Mouse (Mus musculus) limb, embryonic 12.5 days (tissue): ENCODE results near the gene Nipa2. TPM values are rescaled to one million over a fixed set of nuclear protein-coding genes. Genes with fewer than 3 reads are reported as not detected.
"Not testable (repeated sequence)": the region's sequence is repeated elsewhere in the genome, so short reads cannot be mapped to it uniquely, and the experiment has no call there.

Experiments used
- ATAC-seq: fragments of 200-750 bp; cut with Nextera tagmentation; 2 replicates; pipeline ENCODE4 v1.8.0; 2017; ENCODE audit warnings: low read depth, moderate TSS enrichment; ENCODE audit not compliant: insufficient number of reproducible peaks, insufficient read depth, low FRiP score, low TSS enrichment
- H3K27ac ChIP-seq: fragments of 300-500 bp; sonication (generic); 2 replicates; pipeline ENCODE4 v1.5.1; 2016; ENCODE audit warnings: mild to moderate bottlenecking, moderate library complexity
- H3K27me3 ChIP-seq: fragments of 300-500 bp; sonication (generic); 2 replicates; pipeline ENCODE4 v1.6.1; 2016; ENCODE audit warnings: mild to moderate bottlenecking, moderate library complexity
- H3K36me3 ChIP-seq: fragments of 300-500 bp; sonication (generic); 2 replicates; pipeline ENCODE4 v1.6.1; 2016; ENCODE audit warnings: mild to moderate bottlenecking, moderate library complexity
- H3K4me1 ChIP-seq: fragments of 300-500 bp; sonication (generic); replicated peaks from 2 replicates; pipeline ENCODE4 v1.6.1; 2016
- H3K4me2 ChIP-seq: fragments of 300-500 bp; sonication (generic); 2 replicates; pipeline ENCODE4 v1.6.1; 2016; ENCODE audit warnings: mild to moderate bottlenecking, moderate library complexity
- H3K4me3 ChIP-seq: fragments of 300-500 bp; sonication (generic); replicated peaks from 2 replicates; pipeline ENCODE4 v1.5.1; 2016; ENCODE audit warnings: mild to moderate bottlenecking
- H3K9ac ChIP-seq: fragments of 300-500 bp; sonication (generic); replicated peaks from 2 replicates; pipeline ENCODE4 v1.6.1; 2016; ENCODE audit warnings: mild to moderate bottlenecking, moderate library complexity
- H3K9me3 ChIP-seq: fragments of 300-500 bp; sonication (generic); 2 replicates; pipeline ENCODE4 v1.6.1; 2016; ENCODE audit warnings: mild to moderate bottlenecking, moderate library complexity
- WGBS: fragments of 180-500 bp; shearing (Covaris S2); methylation state at CpG from one replicate; pipeline ENCODE4 v1.1.7; 2016; 5-methylcytosine and 5-hydroxymethylcytosine counted together
- polyA plus RNA-seq: library from polyadenylated mRNA; unstranded; fragments of >200 nt; fragmentation: Nextera tagmentation; extraction: Ambion mirVana; gene quantifications from 2 replicates; pipeline ENCODE4 v1.2.1, GENCODE M21; 2016

Gene Nipa2
- polyA plus RNA-seq, 1 experiment from 2014 or later = 52.2 TPM

DNA sequence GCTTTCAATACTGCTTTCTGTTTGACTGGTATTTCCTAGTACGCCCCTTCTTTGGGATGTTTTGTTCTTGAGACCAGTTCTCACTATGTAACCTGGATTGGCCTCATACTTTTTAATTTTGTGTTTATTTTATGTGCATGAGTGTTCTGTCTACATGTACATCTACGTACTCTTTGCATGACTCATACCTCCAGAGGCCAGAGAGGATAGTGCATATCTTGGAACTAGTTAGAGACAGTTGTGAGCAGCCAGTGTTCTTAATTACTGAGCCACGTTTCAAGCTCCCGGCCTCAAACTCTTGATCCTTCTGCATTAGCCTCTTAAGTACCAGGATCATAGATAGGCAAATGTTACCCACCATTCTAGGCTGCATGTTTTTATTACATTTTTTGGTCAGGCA lies 23.9 kb downstream of the Nipa2 start:
- Histone ChIP-seq H3K9me3 (no peaks in the 10 kb centered on the region), H3K36me3 (peaks cover 27% of the 10 kb centered on the region), H3K9ac (no peak overlapping the region), H3K27me3 (no peaks in the 10 kb centered on the region), H3K4me1 (no peaks in the 10 kb centered on the region), H3K4me3 (no peak overlapping the region), H3K4me2 (no peak overlapping the region), H3K27ac (no peak overlapping the region)
- no peak for ATAC-seq
- 78% methylated on average over 4 of the region's 4 CpGs for WGBS

DNA sequence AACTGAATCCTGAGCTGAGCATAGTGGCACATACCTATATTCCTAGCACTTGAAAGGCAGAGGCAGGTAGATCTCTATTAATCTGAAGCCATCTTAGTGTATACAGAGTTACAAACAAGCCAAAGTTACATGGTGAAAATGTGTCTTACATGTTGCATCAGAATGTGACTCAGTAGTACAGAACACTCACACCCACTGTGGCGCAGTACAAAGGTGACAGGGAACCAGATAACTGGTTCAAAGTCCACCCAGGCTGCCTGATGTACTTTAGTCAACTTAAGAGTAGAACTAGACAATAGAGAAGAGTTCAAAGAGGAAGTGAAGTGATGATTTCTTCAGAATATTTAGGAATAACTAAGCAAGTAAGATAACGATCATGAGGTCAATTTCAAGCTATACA lies 27.3 kb downstream of the Nipa2 start:
- Histone ChIP-seq H3K36me3 (peaks cover 38% of the 10 kb centered on the region), H3K4me2 (no peak overlapping the region), H3K4me1 (no peaks in the 10 kb centered on the region), H3K4me3 (no peak overlapping the region), H3K9me3 (no peaks in the 10 kb centered on the region), H3K27me3 (no peaks in the 10 kb centered on the region), H3K9ac (no peak overlapping the region), H3K27ac (no peak overlapping the region)
- WGBS = 97% methylated on average over 2 of the region's 2 CpGs
- no peak for ATAC-seq

DNA sequence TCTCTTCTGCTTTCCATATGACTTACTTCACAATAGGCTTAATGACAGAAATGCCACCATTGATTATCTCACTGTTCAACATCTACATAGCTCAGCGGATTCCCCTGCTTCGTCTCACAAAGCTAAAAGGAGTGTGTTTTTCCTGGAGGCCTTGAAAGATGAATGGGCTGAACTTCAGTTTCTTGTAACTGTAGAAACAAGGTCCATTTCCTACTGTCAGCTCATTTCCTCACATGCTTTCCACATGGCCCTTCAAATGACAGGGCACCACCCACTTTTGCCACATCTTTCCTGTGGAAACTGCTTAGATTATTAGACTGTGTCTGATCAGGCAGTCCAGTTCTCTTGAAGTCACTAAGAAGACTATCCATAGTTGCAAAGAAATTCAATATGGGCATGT lies 33.6 kb downstream of the Nipa2 start:
- Histone ChIP-seq H3K27ac (no peak overlapping the region), H3K9me3 (no peaks in the 10 kb centered on the region), H3K9ac (no peak overlapping the region), H3K4me3 (no peak overlapping the region), H3K4me2 (no peak overlapping the region), H3K27me3 (no peaks in the 10 kb centered on the region), H3K36me3 (peaks cover 76% of the 10 kb centered on the region), H3K4me1 (no peaks in the 10 kb centered on the region)
- no peak for ATAC-seq
- 93% methylated on average over 2 of the region's 2 CpGs for WGBS

DNA sequence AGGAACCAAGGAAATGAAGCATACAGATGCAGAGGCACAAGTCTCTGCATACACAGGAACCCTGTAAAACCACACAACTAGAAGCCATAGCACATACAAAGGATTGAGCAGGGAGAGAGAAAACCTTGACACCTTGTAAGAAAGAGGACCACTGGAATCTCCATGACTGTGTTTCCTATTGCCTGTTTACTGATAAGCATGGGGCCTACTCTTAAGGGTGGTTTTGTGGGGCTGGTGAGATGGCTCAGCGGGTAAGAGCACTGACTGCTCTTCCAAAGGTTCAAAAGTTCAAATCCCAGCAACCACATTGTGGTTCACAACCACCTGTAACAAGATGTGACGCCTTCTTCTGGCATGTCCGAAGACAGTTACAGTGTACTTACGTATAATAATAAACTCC lies 35.0 kb downstream of the Nipa2 start:
- H3K27me3 ChIP-seq = no peaks in the 10 kb centered on the region
- H3K36me3 ChIP-seq = peaks cover 83% of the 10 kb centered on the region
- no peak overlapping the region for H3K9ac ChIP-seq
- H3K9me3 ChIP-seq = no peaks in the 10 kb centered on the region
- no peak for ATAC-seq
- H3K27ac ChIP-seq = no peak overlapping the region
- no peak overlapping the region for H3K4me2 ChIP-seq
- WGBS = 94% methylated on average over 4 of the region's 4 CpGs
- no peak overlapping the region for H3K4me3 ChIP-seq
- H3K4me1 ChIP-seq = no peaks in the 10 kb centered on the region

DNA sequence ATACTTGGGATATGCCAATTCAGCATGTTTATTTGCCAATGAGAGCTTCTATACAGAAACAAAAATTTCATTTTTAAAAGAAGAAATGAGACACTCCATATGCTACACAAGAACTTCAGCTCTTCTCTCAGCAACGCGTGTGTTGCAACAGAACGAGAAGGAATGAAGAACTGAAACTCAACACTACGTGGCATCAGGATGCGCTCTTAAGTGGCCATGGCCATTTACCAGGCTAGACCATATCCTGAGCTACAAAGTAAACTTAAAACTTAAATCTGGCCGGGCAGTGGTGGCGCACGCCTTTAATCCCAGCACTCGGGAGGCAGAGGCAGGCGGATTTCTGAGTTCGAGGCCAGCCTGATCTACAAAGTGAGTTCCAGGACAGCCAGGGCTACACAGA lies 43.9 kb downstream of the Nipa2 start:
- H3K9ac ChIP-seq, H3K27ac ChIP-seq, H3K4me1 ChIP-seq, H3K9me3 ChIP-seq, H3K4me3 ChIP-seq, H3K4me2 ChIP-seq, H3K27me3 ChIP-seq, ATAC-seq: not testable (repeated sequence)
- H3K36me3 ChIP-seq = peaks cover 94% of the 10 kb centered on the region
- WGBS = 96% methylated on average over 11 of the region's 11 CpGs

DNA sequence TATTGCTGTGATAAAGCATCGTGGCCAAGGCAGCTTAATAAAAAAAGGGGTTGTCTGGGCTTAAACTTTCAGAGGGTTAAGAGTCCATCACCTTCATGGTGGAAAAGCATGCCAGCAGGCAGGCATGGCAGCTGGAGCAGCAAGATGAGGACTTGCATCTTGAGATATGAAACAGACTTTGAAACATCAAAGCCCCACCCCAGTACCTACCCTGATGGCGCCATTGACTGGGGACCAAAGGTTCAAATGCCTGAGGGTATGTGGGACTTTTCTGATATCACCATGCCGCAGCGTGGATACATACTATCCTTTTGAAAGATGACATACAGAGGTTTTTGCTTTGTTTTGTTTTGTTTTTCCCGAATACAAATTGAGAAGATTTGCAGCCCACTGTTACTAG lies 50.2 kb downstream of the Nipa2 start:
- Histone ChIP-seq H3K36me3 (peaks cover 86% of the 10 kb centered on the region), H3K9ac (no peak overlapping the region), H3K4me2 (no peak overlapping the region), H3K27me3 (no peaks in the 10 kb centered on the region), H3K4me1 (no peaks in the 10 kb centered on the region), H3K9me3 (no peaks in the 10 kb centered on the region), H3K27ac (no peak overlapping the region), H3K4me3 (no peak overlapping the region)
- ATAC-seq = no peak
- WGBS = 95% methylated on average over 5 of the region's 5 CpGs

DNA sequence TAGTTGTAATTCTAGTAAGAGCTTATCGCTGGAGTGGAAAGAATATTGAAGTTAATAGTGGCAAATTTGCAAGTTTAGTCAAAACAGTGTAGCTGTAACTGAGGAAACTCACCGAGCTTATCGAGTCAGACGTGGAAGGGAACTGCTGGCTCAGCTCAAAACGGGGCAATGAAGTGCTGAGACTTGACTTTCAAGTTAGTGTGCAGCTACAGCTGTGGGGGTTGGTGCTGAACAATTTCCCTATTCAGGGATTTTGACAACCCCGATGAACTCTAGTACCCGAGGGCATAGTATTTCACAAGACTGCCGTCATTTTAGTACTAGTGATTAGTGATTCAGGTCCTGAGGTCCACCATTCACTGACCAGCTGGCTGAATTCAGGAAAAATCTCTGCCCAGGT lies 50.9 kb downstream of the Nipa2 start:
- Histone ChIP-seq H3K27ac (no peak overlapping the region), H3K9me3 (no peaks in the 10 kb centered on the region), H3K9ac (no peak overlapping the region), H3K4me3 (no peak overlapping the region), H3K4me1 (no peaks in the 10 kb centered on the region), H3K27me3 (no peaks in the 10 kb centered on the region), H3K4me2 (no peak overlapping the region), H3K36me3 (peaks cover 85% of the 10 kb centered on the region)
- ATAC-seq = no peak
- WGBS = 80% methylated on average over 8 of the region's 8 CpGs

DNA sequence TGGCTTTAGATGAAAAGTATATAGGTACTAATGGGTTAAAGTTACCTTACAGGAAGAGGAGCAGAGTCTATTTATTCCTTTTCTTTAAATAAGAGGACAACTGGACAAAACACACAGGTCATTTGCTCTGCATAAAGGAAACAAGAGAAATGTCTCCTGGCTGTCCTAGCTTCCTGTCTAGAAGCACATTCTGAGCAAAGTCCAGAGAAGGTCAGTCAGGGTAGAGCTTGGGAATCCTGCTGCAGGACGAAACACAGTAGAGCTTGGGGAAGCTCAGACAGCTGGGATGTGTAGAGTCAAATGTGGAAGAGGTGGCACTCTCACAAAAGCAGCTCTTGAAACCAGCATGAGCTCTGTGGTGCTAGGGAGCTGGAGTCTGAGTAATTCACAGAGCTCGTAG lies 51.9 kb downstream of the Nipa2 start:
- no peaks in the 10 kb centered on the region for H3K4me1 ChIP-seq
- no peak overlapping the region for H3K4me3 ChIP-seq
- no peaks in the 10 kb centered on the region for H3K27me3 ChIP-seq
- no peak overlapping the region for H3K27ac ChIP-seq
- no peak overlapping the region for H3K4me2 ChIP-seq
- no peak overlapping the region for H3K9ac ChIP-seq
- H3K9me3 ChIP-seq = no peaks in the 10 kb centered on the region
- H3K36me3 ChIP-seq = peaks cover 86% of the 10 kb centered on the region
- no peak for ATAC-seq
- 79% methylated on average over 2 of the region's 2 CpGs for WGBS

DNA sequence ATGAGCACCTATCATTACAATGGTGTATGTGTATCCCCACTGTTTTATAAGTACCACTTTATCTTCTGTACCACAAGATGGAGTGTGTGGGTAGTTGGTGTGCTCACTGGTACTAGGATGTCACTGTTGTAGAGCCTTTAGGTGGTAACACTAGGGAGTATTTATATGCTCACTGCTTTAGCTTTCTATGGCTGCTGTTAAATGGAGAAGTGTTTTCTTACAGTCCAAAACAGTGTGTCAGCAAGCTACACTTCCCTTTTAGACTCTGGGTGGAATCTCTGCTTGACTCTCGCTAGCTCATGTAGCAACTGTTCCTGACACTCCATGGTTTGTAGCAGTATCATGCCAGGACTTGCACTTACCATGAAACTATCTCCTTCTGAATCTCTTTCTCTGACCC lies 52.8 kb downstream of the Nipa2 start:
- H3K4me3 ChIP-seq = no peak overlapping the region
- no peak overlapping the region for H3K4me2 ChIP-seq
- H3K27me3 ChIP-seq = no peaks in the 10 kb centered on the region
- no peak for ATAC-seq
- H3K9me3 ChIP-seq = no peaks in the 10 kb centered on the region
- H3K4me1 ChIP-seq = no peaks in the 10 kb centered on the region
- peaks cover 86% of the 10 kb centered on the region for H3K36me3 ChIP-seq
- WGBS = 90% methylated on average over 1 of the region's 1 CpGs
- H3K9ac ChIP-seq = no peak overlapping the region
- no peak overlapping the region for H3K27ac ChIP-seq

DNA sequence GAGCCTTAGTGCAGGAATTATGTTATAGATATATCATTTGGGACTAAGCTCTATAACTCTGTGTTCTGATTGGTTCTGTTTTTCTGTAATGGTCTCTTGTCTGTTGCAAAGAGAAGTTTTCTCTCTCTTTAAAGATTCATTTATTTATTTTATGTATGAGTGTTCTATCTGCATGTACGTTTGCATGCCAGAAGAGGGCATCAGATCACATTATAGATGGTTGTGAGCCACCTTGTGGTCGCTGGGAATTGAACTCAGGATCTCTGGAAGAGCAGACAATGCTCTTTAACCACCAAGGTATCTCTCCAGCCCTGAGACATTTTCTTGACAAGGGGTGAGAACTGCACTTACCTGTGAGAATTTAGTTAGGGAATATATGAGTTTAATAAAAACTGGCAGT lies 56.8 kb downstream of the Nipa2 start:
- no peaks in the 10 kb centered on the region for H3K9me3 ChIP-seq
- no peak overlapping the region for H3K9ac ChIP-seq
- H3K4me1 ChIP-seq = no peaks in the 10 kb centered on the region
- H3K4me2 ChIP-seq = no peak overlapping the region
- peaks cover 85% of the 10 kb centered on the region for H3K36me3 ChIP-seq
- H3K27ac ChIP-seq = no peak overlapping the region
- no peak overlapping the region for H3K4me3 ChIP-seq
- 79% methylated on average over 2 of the region's 2 CpGs for WGBS
- no peaks in the 10 kb centered on the region for H3K27me3 ChIP-seq
- no peak for ATAC-seq

DNA sequence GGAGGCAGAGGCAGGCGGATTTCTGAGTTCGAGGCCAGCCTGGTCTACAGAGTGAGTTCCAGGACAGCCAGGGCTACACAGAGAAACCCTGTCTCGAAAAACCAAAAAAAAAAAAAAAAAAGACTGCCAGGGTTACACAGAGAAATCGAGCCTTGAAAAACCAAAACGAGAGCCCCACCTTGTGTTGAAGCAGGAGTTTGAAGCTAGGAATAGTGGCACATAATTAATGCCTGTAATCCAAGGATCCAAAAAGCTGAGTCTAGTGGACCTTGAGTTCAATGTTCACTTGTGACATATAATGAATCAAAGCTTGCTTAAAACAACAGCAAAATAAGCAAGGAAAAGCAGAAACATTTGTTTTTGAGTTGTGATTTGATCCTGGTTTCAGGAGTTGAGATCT lies 58.5 kb downstream of the Nipa2 start:
- Histone ChIP-seq H3K9ac (no peak overlapping the region), H3K4me3 (no peak overlapping the region), H3K27me3 (no peaks in the 10 kb centered on the region), H3K9me3 (no peaks in the 10 kb centered on the region), H3K4me2 (no peak overlapping the region), H3K27ac (no peak overlapping the region), H3K36me3 (peaks cover 89% of the 10 kb centered on the region), H3K4me1 (no peaks in the 10 kb centered on the region)
- WGBS = 88% methylated on average over 5 of the region's 5 CpGs
- no peak for ATAC-seq

DNA sequence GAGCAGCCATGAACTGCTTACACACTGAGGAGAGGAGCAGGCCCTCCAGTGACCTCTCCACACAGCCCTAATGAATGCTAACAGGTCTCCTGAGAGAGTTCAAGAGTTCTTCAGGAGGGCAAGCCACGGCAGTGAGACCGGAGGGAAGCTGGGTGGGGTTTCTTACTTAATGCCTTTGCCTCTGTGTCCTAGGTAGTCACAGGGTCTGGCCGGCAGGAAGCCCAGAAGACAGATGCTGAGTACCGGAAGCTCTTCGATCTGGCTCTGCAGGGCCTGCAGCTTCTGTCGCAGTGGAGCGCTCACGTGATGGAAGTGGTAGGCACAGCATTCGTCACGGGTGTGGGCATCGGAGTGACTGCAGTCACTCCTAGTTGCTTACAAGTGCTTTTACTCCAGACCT lies 70.5 kb downstream of the Nipa2 start:
- Histone ChIP-seq H3K9me3 (no peaks in the 10 kb centered on the region), H3K9ac (no peak overlapping the region), H3K4me1 (0 out of 2 replicates have a peak, but pooled peaks cover 3% of the 10 kb centered on the region), H3K4me2 (no peak overlapping the region), H3K4me3 (no peak overlapping the region), H3K27me3 (no peaks in the 10 kb centered on the region), H3K36me3 (peaks cover 76% of the 10 kb centered on the region), H3K27ac (no peak overlapping the region)
- ATAC-seq = no peak
- 89% methylated on average over 11 of the region's 11 CpGs for WGBS
